In genomic region chr15:89088607-89089247, GRCm38 (mm10) we compare ENCODE assay signal across 7 mouse cellular contexts. TPM values are rescaled to one million over a fixed set of nuclear protein-coding genes. Genes with fewer than 3 reads are reported as not detected.
DNase-seq lines count a peak whose midpoint lies in the region; ATAC-seq lines count a peak whose summit lies in the region.

TSS of gene Selenoo (plus strand) at chr15:89089084.

- intact Hi-C loops in gastrocnemius, postnatal 36 days (cut with DNase I) = loop anchor here (5.0 kb wide), 1 partner anchor 124 kb away; the partner anchor contains the start of gene Ppp6r2
- intact Hi-C loops in left cerebral cortex, postnatal 25 days (cut with DNase I) = no loop called here

- peaks cover 17% of the 10 kb centered on the region for H3K36me3 ChIP-seq in intestine, embryonic 15.5 days
- peaks cover 51% of the 10 kb centered on the region for H3K36me3 ChIP-seq in midbrain, embryonic 10.5 days

- H3K9ac ChIP-seq in intestine, embryonic 15.5 days = peak within 1 kb of the TSS; percentile 98

- H3K27me3 ChIP-seq in intestine, embryonic 15.5 days (replicated peaks) = no peaks in the 10 kb centered on the region
- no peaks in the 10 kb centered on the region for H3K27me3 ChIP-seq in midbrain, embryonic 10.5 days (ENCODE audit: low read depth, poor library complexity, severe bottlenecking)

- peak; percentile 96 for ATAC-seq in intestine, embryonic 15.5 days

- peaks cover 10% of the 10 kb centered on the region for H3K4me1 ChIP-seq in intestine, embryonic 15.5 days (replicated peaks)
- H3K4me1 ChIP-seq in midbrain, embryonic 10.5 days = peaks cover 24% of the 10 kb centered on the region

- H3K4me2 ChIP-seq in intestine, embryonic 15.5 days (replicated peaks) = peak within 1 kb of the TSS; percentile 94

- H3K9me3 ChIP-seq in intestine, embryonic 15.5 days = no peaks in the 10 kb centered on the region
- no peaks in the 10 kb centered on the region for H3K9me3 ChIP-seq in midbrain, embryonic 10.5 days (replicated peaks)

- H3K27ac ChIP-seq in intestine, embryonic 15.5 days = peak within 1 kb of the TSS; percentile 86
- peak within 1 kb of the TSS; percentile 90 for H3K27ac ChIP-seq in midbrain, embryonic 10.5 days (replicated peaks)

- DNase-seq in adrenal gland, adult 18-20 months (ENCODE audit: low spot score in 2 of 2) = peak; percentile 84 to 90
- peak; percentile 94 for DNase-seq in embryo, embryonic 11 days
- DNase-seq in gastrocnemius, postnatal 36 days = peak; percentile 87 to 91
- peak; percentile 91 to 95 for DNase-seq in left cerebral cortex, postnatal 25 days (ENCODE audit: low spot score in 2 of 2)
- DNase-seq in midbrain, embryonic 10.5 days (ENCODE audit: low spot score) = peak; percentile 91
- DNase-seq in right cerebral cortex, postnatal 4 days = peak; percentile 86

- peak within 1 kb of the TSS; percentile 99 for H3K4me3 ChIP-seq in intestine, embryonic 15.5 days (replicated peaks)
- H3K4me3 ChIP-seq in midbrain, embryonic 10.5 days = peak within 1 kb of the TSS; percentile 76

- WGBS in intestine, embryonic 15.5 days = 2% methylated on average over 38 of the region's 38 CpGs
- 2% methylated on average over 38 of the region's 38 CpGs for WGBS in midbrain, embryonic 10.5 days

RNA-seq across cellular contexts. Expression of gene Selenoo, which starts in this region (rescaled TPM):
- 10 to 100 TPM; 32.3 to 39.5 TPM for total RNA-seq in adrenal gland, adult 18-20 months (2021)
- 10 to 100 TPM; 12.5 to 14.4 TPM for total RNA-seq in gastrocnemius, postnatal 36 days (2021)
- polyA plus RNA-seq in intestine, embryonic 15.5 days (2015; fragmentation: Nextera tagmentation; extraction: Ambion mirVana) = 15.9 and 17.6 TPM in 2 replicates
- total RNA-seq in left cerebral cortex, postnatal 25 days (2021) = 10 to 100 TPM; 18.9 to 20.6 TPM
- polyA plus RNA-seq in midbrain, embryonic 10.5 days (2016; fragmentation: Nextera tagmentation; extraction: Ambion mirVana) = 16.2 and 19.3 TPM in 2 replicates

Comparison
In these comparisons a context has a peak if more than half of its experiments do, and no peak if none do; other contexts are left out.
1. Peak in every context shown above with its lines: DNase-seq, ATAC-seq, H3K4me3 ChIP-seq and H3K27ac ChIP-seq.